Mouse (Mus musculus): ENCODE measurements around the gene Fgfr2.

- no peak for TF ChIP-seq EP300 (IDR thresholded peaks at IDR 0.05; ENCODE audit: low read depth)
- TF ChIP-seq CTCF (IDR thresholded peaks at IDR 0.05; ENCODE audit: low read depth) = no peak
Observed at GRCm38 (mm10) chr7:130332515-130333220, 2790.5 kb downstream of the Fgfr2 start.

Data from liver, postnatal 0 days (tissue).